Mouse (Mus musculus) C2C12 (cell line): Measurements from ENCODE around the gene Tnk1.

ENCODE experiments used
- CTCF ChIP-seq: IDR thresholded peaks from one replicate; pipeline ENCODE4 v1.5.1; 2011; ENCODE audit not compliant: control insufficient read depth, insufficient read depth, insufficient read length
- MYOG ChIP-seq: IDR thresholded peaks from one replicate; pipeline ENCODE4 v1.6.1; 2011; ENCODE audit not compliant: control insufficient read depth, insufficient read length; ENCODE audit errors: extremely low read depth
- USF1 ChIP-seq: IDR thresholded peaks from one replicate; pipeline ENCODE4 v1.6.1; 2011; ENCODE audit warnings: low read depth, mild to moderate bottlenecking, control low read depth, moderate library complexity

- TF ChIP-seq CTCF (no peak), MYOG (no peak), USF1 (no peak)
These were observed 21.0 kb downstream of the Tnk1 start, which contains the start of gene Nlgn2 for GRCm38 (mm10) chr11:69837604-69837951.
